Mouse (Mus musculus): ENCODE measurements around the gene Ptpra.

DNA sequence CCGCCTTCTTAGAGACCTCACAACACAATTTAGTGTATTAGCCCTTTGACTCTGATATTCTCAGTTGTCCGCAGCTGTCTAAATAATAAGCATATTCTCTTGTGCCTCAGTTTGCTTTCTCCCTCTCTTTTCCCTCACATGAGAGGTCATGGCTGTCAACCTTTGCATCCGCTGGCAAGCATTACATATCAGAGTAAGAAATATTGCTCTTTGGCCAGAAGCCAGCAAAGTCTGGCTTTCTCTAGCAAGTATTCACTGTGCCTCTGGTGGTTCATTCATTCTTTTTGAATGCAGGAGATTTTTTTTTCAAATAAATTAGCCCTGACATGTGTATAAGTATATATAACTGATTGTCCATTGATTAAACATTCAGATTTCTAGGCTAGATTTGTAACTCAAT, 49.5 kb downstream of the Ptpra start:
- TF ChIP-seq POLR2A (IDR thresholded peaks at IDR 0.05; ENCODE audit: insufficient read depth, low read depth, low read length) (no peak), CTCF (IDR thresholded peaks at IDR 0.05) (no peak)
